Mouse (Mus musculus): ENCODE measurements at regions not wholly inside any gene's neighbourhood (a gene's known extent, or its start where the extent isn't known, plus 50 kb on each side); places are given as distances from the start of the nearest gene placed in this dataset.

DNA sequence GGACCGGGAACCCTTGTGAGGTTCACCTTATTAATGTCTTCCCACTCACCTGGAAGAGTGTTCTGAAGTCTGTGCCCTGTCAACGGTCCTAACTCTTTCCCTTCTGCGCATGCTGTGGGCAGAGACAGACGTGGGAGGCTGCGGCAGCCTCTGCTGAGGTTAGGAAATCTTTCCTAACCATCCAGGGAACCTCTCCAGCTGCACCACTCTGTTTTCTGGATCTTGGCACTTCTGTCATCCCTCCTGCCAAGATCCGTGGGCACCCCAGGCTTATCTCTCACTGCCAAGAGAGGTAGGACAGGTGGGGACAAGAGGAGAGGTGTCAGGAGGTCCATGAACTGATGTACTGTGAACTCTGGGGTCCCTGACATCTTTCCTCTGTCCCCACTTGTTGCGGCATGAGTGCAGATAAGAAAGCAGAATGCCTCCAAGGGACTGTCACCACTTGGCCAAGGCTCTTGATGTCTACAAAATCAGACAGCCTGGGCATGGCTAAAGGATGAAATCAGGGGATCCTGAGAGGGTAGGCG, 114.8 kb downstream of the Ndufa10 start:
- no peak for TF ChIP-seq POLR2A (IDR thresholded peaks at IDR 0.05; ENCODE audit: borderline replicate concordance, extremely low read depth, insufficient read depth, insufficient read length)
- 88% methylated on average over 8 of the region's 8 CpGs for WGBS
- Histone ChIP-seq H3K36me3 (ENCODE audit: control insufficient read depth, insufficient read depth, low read length) (no peaks in the 10 kb centered on the region), H3K27ac (replicated peaks; ENCODE audit: low read depth, low read length) (no peak overlapping the region), H3K4me1 (ENCODE audit: control insufficient read depth, insufficient read depth, low read length) (no peaks in the 10 kb centered on the region), H3K9me3 (ENCODE audit: control insufficient read depth, low read length) (no peaks in the 10 kb centered on the region), H3K4me3 (replicated peaks; ENCODE audit: low read length) (no peak overlapping the region), H3K27me3 (ENCODE audit: control insufficient read depth, insufficient read depth, low read length) (no peaks in the 10 kb centered on the region), H3K4me2 (replicated peaks; ENCODE audit: low read depth, low read length, severe bottlenecking) (no peak overlapping the region), H3K9ac (ENCODE audit: low read depth, low read length, severe bottlenecking) (no peak overlapping the region)
- DNase-seq (ENCODE audit: low spot score) (no peak), ATAC-seq (ENCODE audit: low FRiP score, low read depth) (no peak)

- 49% methylated on average over 17 of the region's 17 CpGs for WGBS
- Histone ChIP-seq H3K4me3 (replicated peaks; ENCODE audit: low read length) (no peak overlapping the region), H3K36me3 (ENCODE audit: control insufficient read depth, insufficient read depth, low read length) (no peaks in the 10 kb centered on the region), H3K9me3 (ENCODE audit: control insufficient read depth, low read length) (no peaks in the 10 kb centered on the region), H3K27ac (replicated peaks; ENCODE audit: low read depth, low read length) (no peak overlapping the region), H3K4me2 (replicated peaks; ENCODE audit: low read depth, low read length, severe bottlenecking) (no peak overlapping the region), H3K27me3 (ENCODE audit: control insufficient read depth, insufficient read depth, low read length) (no peaks in the 10 kb centered on the region), H3K9ac (ENCODE audit: low read depth, low read length, severe bottlenecking) (no peak overlapping the region), H3K4me1 (ENCODE audit: control insufficient read depth, insufficient read depth, low read length) (no peaks in the 10 kb centered on the region)
- TF ChIP-seq POLR2A (IDR thresholded peaks at IDR 0.05; ENCODE audit: borderline replicate concordance, extremely low read depth, insufficient read depth, insufficient read length) = no peak
- no peak for DNase-seq (ENCODE audit: low spot score)
- no peak; the same call in 1 of the 2 replicates for ATAC-seq (ENCODE audit: low FRiP score, low read depth)
Measured at GRCm38 (mm10) chr1:92348353-92349005, 125.2 kb downstream of the Ndufa10 start.

GRCm38 (mm10) chr1:92347656-92348055, 126.0 kb downstream of the Ndufa10 start:
- no peak for DNase-seq (ENCODE audit: low spot score)
- no peak for ATAC-seq (ENCODE audit: low FRiP score, low read depth)
- 88% methylated on average over 9 of the region's 9 CpGs for WGBS
- Histone ChIP-seq H3K36me3 (ENCODE audit: control insufficient read depth, insufficient read depth, low read length) (no peaks in the 10 kb centered on the region), H3K9ac (ENCODE audit: low read depth, low read length, severe bottlenecking) (no peak overlapping the region), H3K4me2 (replicated peaks; ENCODE audit: low read depth, low read length, severe bottlenecking) (no peak overlapping the region), H3K27ac (replicated peaks; ENCODE audit: low read depth, low read length) (no peak overlapping the region), H3K4me3 (replicated peaks; ENCODE audit: low read length) (no peak overlapping the region), H3K9me3 (ENCODE audit: control insufficient read depth, low read length) (no peaks in the 10 kb centered on the region), H3K27me3 (ENCODE audit: control insufficient read depth, insufficient read depth, low read length) (no peaks in the 10 kb centered on the region), H3K4me1 (ENCODE audit: control insufficient read depth, insufficient read depth, low read length) (no peaks in the 10 kb centered on the region)
- TF ChIP-seq POLR2A (IDR thresholded peaks at IDR 0.05; ENCODE audit: borderline replicate concordance, extremely low read depth, insufficient read depth, insufficient read length) = no peak

- 50% methylated on average over 2 of the region's 2 CpGs for WGBS
- Histone ChIP-seq H3K4me2 (replicated peaks; ENCODE audit: low read depth, low read length, severe bottlenecking) (no peak overlapping the region), H3K4me1 (ENCODE audit: control insufficient read depth, insufficient read depth, low read length) (no peaks in the 10 kb centered on the region), H3K9me3 (ENCODE audit: control insufficient read depth, low read length) (no peaks in the 10 kb centered on the region), H3K27ac (replicated peaks; ENCODE audit: low read depth, low read length) (no peak overlapping the region), H3K9ac (ENCODE audit: low read depth, low read length, severe bottlenecking) (no peak overlapping the region), H3K4me3 (replicated peaks; ENCODE audit: low read length) (no peak overlapping the region), H3K36me3 (ENCODE audit: control insufficient read depth, insufficient read depth, low read length) (no peaks in the 10 kb centered on the region), H3K27me3 (ENCODE audit: control insufficient read depth, insufficient read depth, low read length) (no peaks in the 10 kb centered on the region)
- no peak for TF ChIP-seq POLR2A (IDR thresholded peaks at IDR 0.05; ENCODE audit: borderline replicate concordance, extremely low read depth, insufficient read depth, insufficient read length)
- no peak for ATAC-seq (ENCODE audit: low FRiP score, low read depth)
- DNase-seq (ENCODE audit: low spot score) = no peak
Measured at GRCm38 (mm10) chr1:92343768-92344167, 129.9 kb downstream of the Ndufa10 start.

GRCm38 (mm10) chr1:92343161-92343598, 130.5 kb downstream of the Ndufa10 start:
- DNase-seq (ENCODE audit: low spot score) = no peak
- no peak overlapping the region for H3K4me3 ChIP-seq (replicated peaks; ENCODE audit: low read length)
- 92% methylated on average over 5 of the region's 5 CpGs for WGBS

More at GRCm38 (mm10) chr1:92343161-92343598, 130.5 kb downstream of the Ndufa10 start:
- H3K4me2 ChIP-seq (replicated peaks; ENCODE audit: low read depth, low read length, severe bottlenecking) = no peak overlapping the region
- no peak for ATAC-seq (ENCODE audit: low FRiP score, low read depth)
- no peaks in the 10 kb centered on the region for H3K9me3 ChIP-seq (ENCODE audit: control insufficient read depth, low read length)
- no peaks in the 10 kb centered on the region for H3K4me1 ChIP-seq (ENCODE audit: control insufficient read depth, insufficient read depth, low read length)
- no peak overlapping the region for H3K9ac ChIP-seq (ENCODE audit: low read depth, low read length, severe bottlenecking)
- no peaks in the 10 kb centered on the region for H3K36me3 ChIP-seq (ENCODE audit: control insufficient read depth, insufficient read depth, low read length)
- TF ChIP-seq POLR2A (IDR thresholded peaks at IDR 0.05; ENCODE audit: borderline replicate concordance, extremely low read depth, insufficient read depth, insufficient read length) = no peak
- H3K27me3 ChIP-seq (ENCODE audit: control insufficient read depth, insufficient read depth, low read length) = no peaks in the 10 kb centered on the region
- H3K27ac ChIP-seq (replicated peaks; ENCODE audit: low read depth, low read length) = no peak overlapping the region

All from limb, embryonic 14.5 days (tissue).